Mouse (Mus musculus) testis, adult 2 months (tissue): ENCODE results near the gene Bcl9l. TPM values are rescaled to one million over a fixed set of nuclear protein-coding genes. Genes with fewer than 3 reads are reported as not detected.

Experiments used
- H3K27ac ChIP-seq: fragments of 200-500 bp; 2 replicates; pipeline ENCODE4 v1.5.1; 2012; ENCODE audit warnings: low read depth, low read length; ENCODE audit not compliant: control insufficient read depth, insufficient read depth
- H3K27me3 ChIP-seq: fragments of 200-500 bp; 2 replicates; pipeline ENCODE4 v1.6.1; 2012; ENCODE audit warnings: mild to moderate bottlenecking, low read length, moderate library complexity; ENCODE audit not compliant: control insufficient read depth, insufficient read depth
- H3K36me3 ChIP-seq: fragments of 200-500 bp; 2 replicates; pipeline ENCODE4 v1.6.1; 2012; ENCODE audit warnings: mild to moderate bottlenecking, low read length; ENCODE audit not compliant: control insufficient read depth, insufficient read depth
- H3K4me1 ChIP-seq: fragments of 200-500 bp; 2 replicates; pipeline ENCODE4 v1.6.1; 2012; ENCODE audit warnings: low read length; ENCODE audit not compliant: control insufficient read depth, insufficient read depth
- H3K4me3 ChIP-seq: fragments of 200-500 bp; 2 replicates; pipeline ENCODE4 v1.5.1; 2012; ENCODE audit warnings: low read depth, mild to moderate bottlenecking, low read length, moderate library complexity, mixed read lengths; ENCODE audit not compliant: control insufficient read depth
- CTCF ChIP-seq: fragments of 200-500 bp; IDR thresholded peaks from 2 replicates; pipeline ENCODE4 v1.5.1; 2012; ENCODE audit warnings: low read depth, mild to moderate bottlenecking, inconsistent platforms, low read length, moderate library complexity; ENCODE audit not compliant: control insufficient read depth, insufficient read depth, insufficient replicate concordance
- POLR2A ChIP-seq: fragments of 200-500 bp; IDR thresholded peaks from 2 replicates; pipeline ENCODE4 v1.6.1; 2012; ENCODE audit warnings: low read depth, mild to moderate bottlenecking, inconsistent platforms, low read length, moderate library complexity; ENCODE audit not compliant: control insufficient read depth
- polyA plus RNA-seq: library from polyadenylated mRNA; depleted of rRNA; stranded (reverse); fragments of >200 nt; gene quantifications from 2 replicates; pipeline ENCODE4 v1.2.3, GENCODE M21; 2012

The Bcl9l gene
- polyA plus RNA-seq, 1 experiment: 8.4 TPM

DNA sequence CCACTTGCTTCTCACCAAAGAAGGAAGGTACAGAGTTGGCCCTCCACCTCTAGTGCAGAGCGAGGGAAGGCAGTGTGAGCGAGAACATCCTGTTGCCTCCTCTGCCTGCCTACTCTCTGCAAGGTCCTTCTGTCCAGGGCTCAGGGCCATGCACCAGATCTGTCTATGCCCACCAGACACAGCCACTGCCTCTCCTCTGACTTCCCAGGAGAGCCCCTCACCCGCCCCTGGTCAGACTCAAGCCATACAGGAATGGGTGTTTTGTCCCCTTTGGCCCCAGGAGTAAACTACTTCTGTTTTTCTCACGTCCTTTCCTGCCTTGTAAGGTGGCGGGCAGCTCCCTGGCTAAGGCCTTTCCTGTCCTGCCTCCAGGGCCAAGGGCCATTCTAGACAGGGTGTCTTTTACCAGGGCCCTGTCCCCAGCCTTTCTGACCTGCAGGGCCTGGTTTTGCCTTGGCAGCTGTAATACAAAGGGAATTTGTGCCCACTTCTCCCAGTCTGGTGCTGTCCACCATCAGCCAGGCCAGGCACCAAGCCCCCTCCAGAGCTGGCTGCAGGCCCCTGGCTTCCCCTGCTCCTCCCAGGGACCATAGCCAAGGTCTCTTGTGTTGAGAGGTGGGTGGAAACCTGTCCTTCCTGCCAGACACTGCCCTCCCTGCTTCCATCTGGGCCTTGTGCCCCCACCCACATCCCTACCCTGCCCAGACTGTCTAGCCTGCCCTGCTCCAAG is 28.4 kb downstream of the Bcl9l start:
- H3K4me3 ChIP-seq: no peak overlapping the region
- no peaks in the 10 kb centered on the region for H3K36me3 ChIP-seq
- peak overlapping the region; percentile 23; the same call in 1 of the 2 replicates for H3K27ac ChIP-seq
- peaks cover 9% of the 10 kb centered on the region for H3K4me1 ChIP-seq
- TF ChIP-seq CTCF (no peak), POLR2A (no peak)
- no peaks in the 10 kb centered on the region for H3K27me3 ChIP-seq

GRCm38 (mm10) chr9:44511935-44512716 is 29.5 kb downstream of the Bcl9l start:
- Histone ChIP-seq H3K27me3 (no peaks in the 10 kb centered on the region), H3K27ac (no peak overlapping the region), H3K36me3 (no peaks in the 10 kb centered on the region), H3K4me3 (no peak overlapping the region), H3K4me1 (peaks cover 9% of the 10 kb centered on the region)
- TF ChIP-seq POLR2A (no peak), CTCF (no peak)

DNA sequence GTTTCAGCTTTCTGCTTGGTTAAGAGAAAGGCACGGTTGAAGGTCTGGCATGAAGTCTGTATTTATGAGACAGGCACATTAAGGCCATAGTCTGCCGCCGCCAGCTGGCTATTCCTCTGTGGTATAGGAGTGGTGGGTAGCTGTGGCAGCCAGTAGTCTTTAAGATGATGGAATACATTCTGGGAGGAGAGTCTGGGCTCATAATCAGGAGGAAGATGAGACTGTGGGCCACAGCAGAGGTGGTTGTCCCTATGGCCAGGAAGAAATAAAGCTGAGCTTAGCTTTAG is 30.0 kb downstream of the Bcl9l start:
- no peaks in the 10 kb centered on the region for H3K36me3 ChIP-seq
- no peaks in the 10 kb centered on the region for H3K27me3 ChIP-seq
- H3K4me1 ChIP-seq: peaks cover 9% of the 10 kb centered on the region
- H3K27ac ChIP-seq: no peak overlapping the region
- no peak overlapping the region for H3K4me3 ChIP-seq
- no peak for TF ChIP-seq CTCF
- TF ChIP-seq POLR2A: no peak

DNA sequence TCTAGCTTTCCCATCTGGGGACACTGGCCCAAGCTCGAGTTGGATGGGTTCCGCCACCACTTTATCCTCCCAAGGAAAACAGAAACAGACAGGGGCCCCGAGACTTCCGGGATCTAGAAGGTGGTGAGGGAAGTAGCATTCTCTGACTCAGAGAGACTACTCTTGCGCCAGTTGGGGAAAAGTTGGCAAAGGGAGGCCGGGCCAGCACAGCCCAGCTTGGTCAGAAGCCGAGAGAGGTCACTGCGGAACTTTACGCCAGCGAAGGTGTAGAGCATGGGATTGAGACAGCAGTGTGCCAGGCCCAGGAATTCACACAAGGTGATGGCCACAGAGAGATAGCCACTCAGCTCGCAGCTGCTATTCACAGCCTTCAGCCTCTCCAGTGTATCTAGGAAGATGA is 30.5 kb downstream of the Bcl9l start:
- peak overlapping the region; percentile 56 for H3K4me3 ChIP-seq
- peaks cover 9% of the 10 kb centered on the region for H3K4me1 ChIP-seq
- H3K27me3 ChIP-seq: no peaks in the 10 kb centered on the region
- H3K36me3 ChIP-seq: no peaks in the 10 kb centered on the region
- H3K27ac ChIP-seq: no peak overlapping the region
- TF ChIP-seq POLR2A: no peak
- TF ChIP-seq CTCF: no peak

GRCm38 (mm10) chr9:44513610-44514009 is 31.0 kb downstream of the Bcl9l start:
- H3K27me3 ChIP-seq: no peaks in the 10 kb centered on the region
- no peak overlapping the region for H3K27ac ChIP-seq
- peaks cover 9% of the 10 kb centered on the region for H3K4me1 ChIP-seq
- TF ChIP-seq CTCF: no peak
- H3K36me3 ChIP-seq: no peaks in the 10 kb centered on the region
- peak overlapping the region; percentile 56 for H3K4me3 ChIP-seq

DNA sequence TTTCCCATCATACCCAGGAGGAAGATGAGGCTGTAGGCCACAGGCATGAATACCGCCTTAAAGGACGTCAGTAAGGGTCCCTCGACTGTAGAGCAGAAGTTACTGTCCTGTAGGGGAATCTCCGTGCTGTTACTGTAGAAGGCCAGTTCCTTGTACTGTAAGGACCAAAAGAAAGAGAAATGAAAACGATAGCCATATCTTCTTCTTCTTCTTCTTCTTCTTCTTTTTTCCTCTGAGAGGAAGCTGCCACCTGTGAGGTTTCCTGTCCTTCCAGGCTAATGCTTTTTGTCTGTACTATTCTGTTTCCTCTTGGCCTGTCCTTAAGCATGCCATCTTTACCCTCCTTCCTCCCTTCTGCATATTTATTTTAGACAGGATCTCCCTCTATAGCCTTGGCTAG is 31.5 kb downstream of the Bcl9l start:
- H3K36me3 ChIP-seq: no peaks in the 10 kb centered on the region
- no peak for TF ChIP-seq POLR2A
- peak overlapping the region; percentile 56 for H3K4me3 ChIP-seq
- no peak overlapping the region for H3K27ac ChIP-seq
- no peaks in the 10 kb centered on the region for H3K27me3 ChIP-seq
- peaks cover 9% of the 10 kb centered on the region for H3K4me1 ChIP-seq

- H3K27me3 ChIP-seq: no peaks in the 10 kb centered on the region
- H3K4me1 ChIP-seq: peaks cover 7% of the 10 kb centered on the region
- no peaks in the 10 kb centered on the region for H3K36me3 ChIP-seq
- no peak for TF ChIP-seq CTCF
- TF ChIP-seq POLR2A: no peak
- H3K27ac ChIP-seq: no peak overlapping the region
- no peak overlapping the region for H3K4me3 ChIP-seq
These were observed 32.6 kb downstream of the Bcl9l start for GRCm38 (mm10) chr9:44515131-44515751.
